Mouse (Mus musculus): Measurements from ENCODE around the gene Kif22.

DNA sequence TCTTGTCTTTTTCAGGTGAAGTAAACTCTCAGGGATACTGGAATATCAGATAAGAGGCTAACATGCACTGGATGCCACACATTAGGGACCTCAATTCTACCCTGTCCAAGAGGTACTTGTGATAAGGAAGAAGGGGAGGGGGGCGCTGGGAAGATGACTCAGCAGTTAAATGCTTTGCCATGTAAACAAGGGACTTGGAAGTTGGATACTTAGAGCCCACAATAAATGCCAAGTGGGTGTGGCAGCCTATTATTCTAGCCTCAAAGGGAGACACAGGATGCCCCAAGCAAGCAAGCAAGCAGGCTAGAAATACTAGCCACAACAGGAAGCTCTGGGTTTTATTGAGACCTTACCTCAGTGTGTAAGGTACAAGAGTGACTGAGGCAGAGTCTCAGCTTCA, 11.0 kb downstream of the Kif22 start:
- TF ChIP-seq CTCF (IDR thresholded peaks at IDR 0.05; ENCODE audit: extremely low read depth, insufficient read length, insufficient replicate concordance, low read depth, low read length) (no peak), POLR2A (IDR thresholded peaks at IDR 0.05; ENCODE audit: low read depth, low read length) (no peak)

Data from small intestine, adult 2 months (tissue).